Mouse (Mus musculus) lung, postnatal 25 days (tissue): Measurements from ENCODE around the gene Krt83.

ENCODE experiments used
- DNase-seq: peaks from one replicate; pipeline ENCODE4 v3.0.0; 2022; ENCODE audit warnings: low spot score

Gene Krt83

GRCm38 (mm10) chr15:101472952-101473528, 18.3 kb downstream of the Krt83 start, which contains the start of gene Krt86:
Gene Krt86, plus strand, starts transcription at chr15:101473478.
- DNase-seq, result no peak

- no peak for DNase-seq
Measured at GRCm38 (mm10) chr15:101469093-101469492, 22.2 kb downstream of the Krt83 start.

- DNase-seq, result no peak
Measured at GRCm38 (mm10) chr15:101463651-101464050, 27.7 kb downstream of the Krt83 start, which contains the start of gene Krt81. Gene Krt81, minus strand, starts transcription at chr15:101463751.

- DNase-seq, result no peak
Measured at GRCm38 (mm10) chr15:101459283-101459682, 32.0 kb downstream of the Krt83 start.

- DNase-seq, result no peak
Measured at GRCm38 (mm10) chr15:101458361-101458930, 32.9 kb downstream of the Krt83 start.

GRCm38 (mm10) chr15:101455891-101456290, 35.4 kb downstream of the Krt83 start:
- no peak for DNase-seq

GRCm38 (mm10) chr15:101455292-101455691, 36.0 kb downstream of the Krt83 start:
- no peak for DNase-seq

GRCm38 (mm10) chr15:101454774-101455173, 36.5 kb downstream of the Krt83 start:
- peak; percentile 10 for DNase-seq

GRCm38 (mm10) chr15:101453093-101453736, 38.1 kb downstream of the Krt83 start:
- peak; percentile 87 for DNase-seq

GRCm38 (mm10) chr15:101447444-101447843, 43.9 kb downstream of the Krt83 start, which contains the start of gene Krt88:
Gene Krt88, plus strand, starts transcription at chr15:101447744.
- DNase-seq, result no peak

GRCm38 (mm10) chr15:101446572-101446971, 44.7 kb downstream of the Krt83 start:
- no peak for DNase-seq

GRCm38 (mm10) chr15:101440837-101441236, 50.5 kb downstream of the Krt83 start:
- DNase-seq, result no peak

GRCm38 (mm10) chr15:101438555-101438954, 52.8 kb downstream of the Krt83 start, which contains the start of gene Krt87:
Gene Krt87, minus strand, starts transcription at chr15:101438804.
- DNase-seq, result no peak

GRCm38 (mm10) chr15:101436611-101437010, 54.7 kb downstream of the Krt83 start:
- no peak for DNase-seq
